Mouse (Mus musculus) liver, adult (tissue): ENCODE data around the gene Strn4.

Experiments
- GATA4 ChIP-seq: IDR thresholded peaks from 2 replicates; pipeline ENCODE4 v1.6.1; 2014; ENCODE audit warnings: mild to moderate bottlenecking, low read length; ENCODE audit not compliant: insufficient replicate concordance

Gene Strn4

DNA sequence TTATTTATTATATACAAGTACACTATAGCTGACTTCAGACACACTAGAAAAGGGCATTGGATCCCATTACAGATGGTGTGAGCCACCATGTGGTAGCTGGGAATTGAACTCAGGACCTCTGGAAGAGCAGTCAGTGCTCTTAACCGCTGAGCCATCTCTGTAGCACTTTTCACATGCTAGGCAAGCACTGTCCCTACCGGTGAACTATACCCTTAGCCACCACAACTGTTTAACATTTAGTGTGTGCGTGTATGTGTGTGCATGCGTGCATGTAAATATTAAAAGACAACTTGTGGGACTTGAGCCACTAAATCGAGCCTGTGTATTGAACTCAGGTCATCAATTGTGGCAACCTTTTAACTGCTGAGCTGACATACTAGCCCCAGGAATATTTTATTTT is 31.1 kb downstream of the Strn4 start:
- TF ChIP-seq GATA4, result no peak

GRCm38 (mm10) chr7:16847507-16847906 is 31.8 kb downstream of the Strn4 start:
- no peak for TF ChIP-seq GATA4

GRCm38 (mm10) chr7:16848579-16848978 is 32.9 kb downstream of the Strn4 start:
- no peak for TF ChIP-seq GATA4

DNA sequence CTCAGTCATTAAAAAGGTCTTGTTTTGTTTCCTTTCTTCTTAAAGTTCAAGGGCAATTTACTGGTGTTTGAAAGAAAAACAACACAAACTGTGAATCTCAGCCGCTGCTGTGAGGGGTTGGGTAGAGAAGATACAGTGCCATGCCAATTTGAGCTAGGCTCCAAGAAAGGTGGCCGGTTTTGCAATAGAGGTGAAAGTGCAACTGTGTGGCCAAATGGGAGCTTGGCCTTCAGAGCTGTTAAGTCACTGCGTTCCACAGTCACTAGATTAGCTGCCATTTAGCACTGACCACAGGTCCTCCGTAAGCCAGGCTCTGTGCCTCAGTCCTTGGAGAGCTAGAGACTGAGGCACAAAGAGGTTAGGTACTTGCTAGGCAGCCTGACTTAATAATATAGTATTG is 35.9 kb downstream of the Strn4 start:
- no peak for TF ChIP-seq GATA4

DNA sequence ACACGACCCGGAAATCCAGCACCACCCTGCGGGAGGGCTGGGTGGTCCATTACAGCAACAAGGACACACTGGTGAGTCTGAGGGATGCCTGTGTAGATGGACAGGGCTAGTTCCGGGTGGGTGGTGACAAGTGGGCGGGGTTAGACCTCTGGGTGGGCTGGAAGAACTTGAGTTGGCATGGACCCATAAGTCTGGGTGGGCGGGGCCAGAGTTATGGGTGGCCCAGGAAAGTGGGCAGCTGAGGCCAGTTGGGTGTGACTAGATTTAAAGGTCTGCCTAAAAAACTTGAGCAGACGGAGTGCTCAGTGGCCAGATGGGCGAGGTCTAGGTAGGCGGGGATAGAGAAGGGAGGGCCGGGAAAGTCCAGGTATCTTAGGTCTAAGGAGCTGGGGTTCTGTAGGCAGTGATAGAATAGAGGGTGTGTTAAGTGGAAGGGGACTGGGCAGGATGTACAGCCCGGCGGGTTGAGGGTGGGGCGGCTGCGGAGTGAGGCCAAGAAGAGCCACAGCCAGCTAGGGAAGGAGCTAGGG is 37.7 kb downstream of the Strn4 start:
- TF ChIP-seq GATA4, result no peak

DNA sequence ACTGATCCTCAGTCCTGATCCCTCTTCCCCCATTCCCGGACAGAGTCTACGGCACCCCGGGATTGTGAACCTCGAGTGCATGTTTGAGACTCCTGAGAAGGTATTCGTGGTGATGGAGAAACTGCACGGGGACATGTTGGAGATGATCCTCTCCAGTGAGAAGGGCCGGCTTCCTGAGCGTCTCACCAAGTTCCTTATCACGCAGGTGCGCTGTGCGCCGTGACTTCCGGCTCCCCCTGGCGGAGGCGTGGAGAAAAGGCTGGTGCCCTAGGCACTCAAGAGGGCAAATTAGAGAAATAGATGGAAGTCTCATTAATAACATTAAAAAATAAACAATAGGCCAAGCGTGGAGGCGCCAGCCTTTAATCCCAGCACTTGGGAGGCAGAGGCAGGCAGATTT is 42.6 kb downstream of the Strn4 start:
- peak; percentile 25; the same call in 1 of the 2 replicates for TF ChIP-seq GATA4

GRCm38 (mm10) chr7:16859902-16860651 is 44.4 kb downstream of the Strn4 start:
- TF ChIP-seq GATA4, result no peak

DNA sequence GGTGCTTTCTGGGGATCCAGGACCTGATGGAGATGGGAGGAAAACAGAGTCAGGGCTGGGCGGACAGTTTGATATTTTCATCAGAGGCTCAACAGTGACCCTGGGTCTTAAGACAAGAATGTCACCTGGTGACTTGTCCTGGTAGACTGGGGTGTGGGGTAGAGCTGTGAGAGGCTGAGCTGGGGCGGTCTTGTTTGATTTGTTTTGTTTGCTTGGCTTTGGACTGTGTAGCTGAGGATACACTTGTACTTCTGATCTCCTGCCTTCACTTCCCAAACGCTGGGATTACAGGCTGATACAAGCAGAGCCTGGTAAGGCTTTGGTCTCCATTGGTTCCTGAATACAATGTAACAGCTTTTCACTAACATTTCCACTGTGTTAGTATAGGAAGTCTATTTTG is 51.8 kb downstream of the Strn4 start:
- TF ChIP-seq GATA4, result no peak

- no peak for TF ChIP-seq GATA4
Observed at GRCm38 (mm10) chr7:16869497-16869896, 53.8 kb downstream of the Strn4 start.

DNA sequence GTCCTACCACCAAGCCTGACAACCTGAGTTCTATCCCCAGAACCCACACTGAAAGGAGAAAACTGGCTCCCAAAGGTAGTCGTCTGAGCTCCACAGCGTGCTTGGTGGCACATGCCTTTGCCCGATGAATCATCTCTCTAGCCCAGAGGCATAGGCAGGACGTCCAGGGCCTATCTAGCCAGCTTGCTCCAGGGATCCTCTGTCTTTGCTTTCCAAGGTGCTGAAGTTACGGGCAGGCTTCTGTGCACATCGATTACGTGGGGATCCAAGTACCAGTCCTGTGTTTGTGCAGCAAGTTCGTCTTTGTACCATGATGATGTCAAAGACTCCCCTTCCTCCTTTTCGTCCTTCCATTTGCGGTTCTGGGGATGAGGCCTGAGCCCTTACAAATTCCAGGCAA is 55.9 kb downstream of the Strn4 start:
- TF ChIP-seq GATA4, result no peak

DNA sequence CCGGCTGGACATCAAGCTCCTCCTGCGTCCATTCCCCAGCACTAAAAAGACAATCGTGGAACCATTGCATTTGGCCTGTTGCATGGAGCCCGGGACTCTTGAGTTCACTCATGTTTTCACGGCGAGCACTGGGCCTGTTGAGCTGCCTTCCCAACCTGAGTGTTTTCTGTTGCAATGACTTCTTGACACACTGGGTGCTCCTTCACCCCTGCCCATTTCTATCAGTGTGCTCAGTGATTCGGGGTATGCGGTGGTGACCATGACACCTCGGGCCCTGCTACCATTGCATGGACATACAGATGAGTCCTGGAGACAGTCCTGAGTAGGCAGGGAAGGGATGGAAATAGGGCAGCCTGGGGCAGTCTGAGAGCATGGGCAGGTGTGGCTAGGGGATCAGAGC is 56.8 kb downstream of the Strn4 start:
- no peak for TF ChIP-seq GATA4

- TF ChIP-seq GATA4, result no peak
Observed at GRCm38 (mm10) chr7:16873392-16873791, 57.7 kb downstream of the Strn4 start.

DNA sequence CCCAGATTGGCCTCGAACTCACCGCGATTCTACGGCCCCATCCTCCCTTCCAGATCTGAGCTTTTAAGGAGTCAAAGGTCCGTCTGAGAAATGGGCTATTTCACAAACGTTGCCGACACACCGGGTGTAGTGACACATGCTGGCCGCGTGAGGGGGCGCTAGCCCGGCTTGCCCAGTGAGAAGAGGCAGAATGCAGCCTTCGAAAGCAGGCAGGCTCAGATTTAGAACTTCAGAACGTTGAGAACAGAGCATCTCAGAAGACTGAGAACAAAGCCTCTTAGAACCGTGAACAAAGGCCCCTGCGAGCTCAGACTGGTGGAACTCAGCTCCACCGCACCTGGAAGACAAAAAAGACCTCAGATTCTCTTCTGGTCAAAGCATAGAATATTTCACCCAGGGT is 58.5 kb downstream of the Strn4 start:
- TF ChIP-seq GATA4, result no peak

- peak; percentile 62; the same call in 1 of the 2 replicates for TF ChIP-seq GATA4
Observed at GRCm38 (mm10) chr7:16874756-16875309, 59.1 kb downstream of the Strn4 start.

DNA sequence AGATGAGACGGTGACA is 59.4 kb downstream of the Strn4 start, which contains the start of gene Dact3:
Gene Dact3 (plus strand): TSS at position 8 of the 16 bp plus-strand sequence.
- no peak for TF ChIP-seq GATA4

DNA sequence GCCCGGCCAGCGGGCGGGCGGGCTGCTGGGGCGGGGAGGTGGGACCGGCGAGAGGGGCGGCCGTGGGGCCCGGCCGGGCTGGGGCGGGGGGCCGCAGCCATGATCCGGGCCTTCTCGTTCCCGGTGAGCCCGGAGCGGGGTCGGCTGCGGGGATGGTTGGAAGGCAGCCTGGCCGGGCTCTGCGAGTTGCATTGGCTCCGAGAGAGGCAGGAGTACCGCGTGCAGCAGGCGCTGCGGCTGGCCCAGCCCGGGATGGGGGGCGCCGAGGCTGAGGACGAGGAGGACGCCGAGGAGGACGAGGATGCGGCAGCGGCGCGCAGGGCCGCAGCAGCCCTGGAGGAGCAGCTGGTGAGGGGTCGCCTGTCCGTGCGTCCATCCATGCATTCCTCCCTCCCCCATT is 59.6 kb downstream of the Strn4 start:
- no peak for TF ChIP-seq GATA4

DNA sequence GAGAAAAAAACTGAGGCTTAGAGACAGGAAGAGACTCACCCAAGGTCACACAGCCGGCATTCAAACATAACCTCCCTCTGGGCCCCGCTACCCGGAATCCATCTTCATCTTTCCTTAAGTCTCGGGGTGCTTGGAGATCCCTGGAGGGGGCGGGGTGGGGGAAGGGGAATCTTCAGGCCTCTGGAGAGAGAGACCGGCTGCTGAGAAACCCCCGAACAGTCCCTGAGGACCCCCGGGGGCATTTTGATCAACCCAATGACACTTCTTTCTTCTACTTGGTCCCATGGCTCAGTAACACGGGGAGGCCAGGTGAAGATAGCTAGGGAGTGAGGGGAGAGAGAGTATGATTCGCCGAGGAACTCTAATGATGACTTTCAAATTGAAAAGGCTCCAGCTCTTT is 60.3 kb downstream of the Strn4 start:
- TF ChIP-seq GATA4, result no peak
